Mouse (Mus musculus): ENCODE measurements around the gene Pea15a.

GRCm38 (mm10) chr1:172218164-172218910 is 11.7 kb upstream of the Pea15a start:
- TF ChIP-seq CTCF (IDR thresholded peaks at IDR 0.05; ENCODE audit: borderline replicate concordance, insufficient read depth, low read depth, low read length) (no peak), POLR2A (IDR thresholded peaks at IDR 0.05; ENCODE audit: borderline replicate concordance, insufficient read depth, low read length) (no peak)
